Mouse (Mus musculus) spleen, adult 2 months (tissue): ENCODE results near the gene Hacd4.

Source experiments
- CTCF ChIP-seq: fragments of 200-500 bp; IDR thresholded peaks from 2 replicates; pipeline ENCODE4 v1.5.1; 2011; ENCODE audit warnings: mild to moderate bottlenecking, inconsistent platforms; ENCODE audit not compliant: insufficient read depth, insufficient read length, insufficient replicate concordance; ENCODE audit errors: extremely low read depth
- POLR2A ChIP-seq: fragments of 200-500 bp; IDR thresholded peaks from 2 replicates; pipeline ENCODE4 v1.6.1; 2011; ENCODE audit warnings: low read depth, low read length, inconsistent platforms

DNA sequence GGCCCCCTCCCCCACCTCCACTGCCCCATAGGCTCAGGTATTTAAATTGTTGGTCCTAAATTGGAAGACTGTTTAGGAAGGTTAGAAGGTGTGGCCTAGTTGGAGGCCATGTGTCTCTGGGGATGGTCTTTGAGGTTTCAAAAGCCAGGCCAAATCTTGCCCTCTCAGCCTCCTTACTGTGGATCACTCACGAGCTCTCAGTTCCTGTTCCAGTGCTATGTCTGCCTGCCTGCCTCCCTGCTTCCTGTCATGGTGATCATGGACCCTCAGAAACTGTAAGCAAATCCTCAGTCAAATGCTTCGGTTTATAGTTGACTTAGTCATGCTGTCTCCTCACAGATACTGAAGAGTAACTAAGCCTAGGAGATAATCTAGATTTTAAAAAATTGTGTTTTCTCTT is 19.9 kb upstream of the Hacd4 start:
- no peak for TF ChIP-seq CTCF
- TF ChIP-seq POLR2A: no peak
